Mouse (Mus musculus) adrenal gland, adult 18-20 months (tissue): Measurements from ENCODE around the gene Yif1b. TPM values are rescaled to one million over a fixed set of nuclear protein-coding genes. Genes with fewer than 3 reads are reported as not detected.
A peak's percentile ranks its signal among the peaks of the same experiment; 100 is the strongest.

ENCODE experiments used
- DNase-seq, 2 experiments: peaks; one replicate each; pipeline ENCODE4 v3.0.0; 2021 to 2022; ENCODE audit warnings: low spot score in 2 of 2
- total RNA-seq, 2 experiments: library from RNA; stranded (reverse); gene quantifications; 1 replicate in 1 of 2; 2 replicates in 1 of 2; pipeline ENCODE4 v1.2.3; 2021

Yif1b gene
- total RNA-seq, 2 experiments from 2014 or later, result 45.5 to 64.9 TPM

DNA sequence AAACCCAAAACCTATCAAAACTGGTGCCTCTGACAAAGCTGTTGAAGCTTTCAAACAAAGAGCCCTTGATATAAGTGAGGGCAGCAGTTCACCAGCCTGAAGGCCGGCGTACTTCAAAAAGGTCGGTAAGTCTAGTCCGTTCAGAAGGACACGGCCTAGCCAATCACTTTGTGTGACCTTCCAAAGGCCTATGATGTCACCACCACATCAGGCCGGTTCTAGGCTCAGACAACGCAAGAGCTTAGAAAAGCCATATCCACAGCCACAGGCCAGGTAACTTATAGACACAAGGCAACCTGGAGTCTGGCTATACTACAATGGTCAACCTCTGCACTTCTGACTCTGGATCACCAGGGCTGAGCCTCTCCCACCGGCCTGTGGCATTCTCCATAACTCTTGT lies 41.8 kb downstream of the Yif1b start:
- peak in 1 of 2 experiments; percentile 24 for DNase-seq

DNA sequence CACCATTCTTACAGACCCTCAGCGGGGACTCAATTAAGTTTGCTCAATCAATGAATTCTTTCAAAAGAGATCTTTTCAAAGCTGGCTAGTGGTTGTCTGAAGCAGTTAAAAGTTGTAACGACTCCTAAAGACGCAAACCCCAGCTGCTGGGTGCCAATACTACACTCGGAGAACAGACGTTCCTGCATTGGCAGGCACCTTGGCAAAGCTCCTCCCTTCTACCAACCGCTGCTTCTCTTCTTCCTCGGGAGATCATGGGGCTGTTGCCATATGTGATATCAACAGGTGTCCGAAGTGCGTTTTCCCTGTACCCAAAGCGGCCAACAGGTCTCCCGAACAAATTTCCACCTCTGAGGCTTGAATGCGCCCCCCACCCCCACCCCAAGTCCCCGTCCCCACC lies 42.7 kb downstream of the Yif1b start:
- DNase-seq, result no peak

DNA sequence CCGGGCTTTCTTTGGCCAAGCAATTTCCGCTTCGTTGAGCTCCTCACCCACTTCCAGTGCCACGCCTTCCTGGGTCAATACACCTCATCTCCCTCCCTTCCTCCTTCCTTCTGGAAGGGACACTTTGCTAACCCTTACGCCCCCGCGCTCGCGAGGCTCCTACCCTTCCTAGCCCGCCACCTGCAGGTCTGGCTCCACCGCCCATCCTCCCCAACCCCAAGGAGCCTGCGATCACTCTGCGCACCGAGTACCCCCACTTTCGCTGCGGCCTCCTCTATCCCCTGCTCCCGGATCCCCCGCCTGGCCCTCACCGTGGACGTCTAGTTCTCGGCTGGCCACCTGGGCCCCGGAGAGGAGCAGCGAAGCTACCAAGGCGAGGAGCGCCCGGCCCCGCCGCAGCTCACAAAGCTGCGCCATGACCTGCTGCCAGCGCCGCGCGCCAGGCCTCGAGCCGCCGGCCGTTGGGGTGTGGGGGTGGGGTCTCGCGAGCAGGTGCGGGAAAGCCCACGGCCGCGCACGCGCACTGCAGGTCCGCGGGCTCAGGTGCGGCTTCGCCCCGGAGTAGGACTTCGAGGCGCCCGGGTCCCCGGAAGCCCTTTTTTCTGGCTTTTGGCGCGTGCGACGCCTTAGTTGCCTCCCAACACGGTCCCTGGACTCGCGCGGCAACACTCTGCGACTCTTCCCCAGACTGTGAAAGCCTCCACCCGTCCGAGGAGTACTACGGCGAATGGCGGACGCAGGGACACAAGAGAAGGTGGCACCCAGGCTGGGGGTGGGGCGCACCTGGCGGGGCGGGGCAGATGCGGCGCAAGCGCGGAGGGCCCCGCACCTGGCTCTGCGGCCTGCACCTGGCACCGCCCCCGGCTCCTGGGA lies 43.3 kb downstream of the Yif1b start, which contains the start of gene Spint2:
TSS of gene Spint2 (minus strand) at position 712 of the 873 bp plus-strand sequence.
- DNase-seq, result peak; percentile 63 to 78

DNA sequence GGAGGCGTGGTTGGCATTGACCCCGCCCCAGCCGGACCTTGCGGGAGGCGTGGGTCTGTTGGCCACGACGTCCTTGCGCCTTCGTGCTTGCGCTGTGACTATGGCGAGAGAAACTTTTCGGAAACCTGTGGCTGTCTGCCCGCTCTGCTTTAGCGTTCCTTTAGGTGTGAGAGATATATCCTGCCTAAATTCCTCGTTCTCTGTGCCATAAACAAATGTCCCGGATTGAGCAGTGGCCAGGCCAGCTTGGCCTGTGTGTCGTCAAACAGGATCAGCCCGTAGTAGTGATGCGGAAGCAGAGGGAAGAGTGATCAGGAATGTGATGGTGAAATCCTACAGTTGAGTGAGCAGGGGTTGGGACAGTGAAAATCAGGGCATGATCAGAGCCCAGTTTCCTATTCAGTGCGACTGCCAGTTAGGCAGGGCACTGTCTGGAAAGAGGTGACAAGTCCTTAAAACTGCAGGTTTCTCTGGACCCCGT lies 44.0 kb downstream of the Yif1b start:
- no peak for DNase-seq

DNA sequence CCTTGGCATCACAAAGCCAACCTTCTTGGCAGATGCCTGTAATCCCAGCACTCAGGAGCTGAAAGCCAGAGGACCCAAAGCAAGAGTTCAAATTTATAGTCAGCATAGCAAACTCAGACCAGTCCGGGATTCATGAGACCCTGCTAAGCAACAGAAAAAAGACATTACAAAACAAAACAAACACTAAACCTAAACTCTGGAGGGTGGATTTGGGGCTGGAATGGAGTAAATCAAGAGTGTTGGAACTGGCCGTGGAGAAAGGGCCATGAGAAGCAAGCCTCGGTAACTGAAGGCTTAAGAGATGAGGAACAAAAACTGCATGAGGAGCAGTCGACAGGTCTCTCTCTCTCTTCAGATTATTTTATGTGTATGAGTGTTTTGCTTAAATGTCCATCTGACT lies 45.7 kb downstream of the Yif1b start:
- no peak for DNase-seq

DNA sequence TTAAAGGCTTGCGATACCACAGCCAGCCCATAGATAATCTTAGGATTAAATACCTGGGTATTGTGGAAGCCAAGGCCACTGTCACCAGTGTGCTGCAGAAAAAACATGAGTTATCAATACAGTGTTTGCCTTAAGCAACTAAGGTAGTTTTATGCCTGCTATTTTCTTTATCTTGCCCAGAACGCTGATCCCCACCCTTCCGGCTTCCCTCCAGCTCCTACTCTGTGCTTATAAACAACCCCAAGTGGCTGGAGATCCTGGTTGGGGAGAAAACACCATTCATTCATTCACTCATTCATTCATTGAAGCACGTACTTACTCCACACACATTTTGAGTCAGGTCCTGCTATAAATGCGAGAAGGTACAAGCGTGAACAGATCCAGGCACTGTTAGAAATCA lies 46.4 kb downstream of the Yif1b start:
- no peak for DNase-seq

DNA sequence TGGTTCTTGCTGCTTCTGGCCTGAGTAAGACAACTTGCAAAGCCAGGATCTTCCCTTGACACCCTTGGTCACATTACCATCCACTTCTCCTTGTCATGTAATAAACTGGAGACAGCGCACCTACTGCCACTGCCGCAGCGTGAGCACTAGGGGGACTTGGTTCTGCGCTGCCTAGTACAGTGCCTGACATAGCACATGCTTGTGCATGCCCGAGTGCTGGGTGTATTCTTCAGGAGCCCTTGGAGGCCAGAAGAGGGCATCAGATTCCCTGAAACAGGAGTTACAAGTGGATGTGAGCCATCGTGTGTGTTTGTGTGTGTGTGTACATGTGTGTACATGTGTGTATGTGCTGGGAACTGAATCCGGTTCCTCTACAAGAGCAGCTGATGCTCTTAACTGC lies 49.4 kb downstream of the Yif1b start:
- no peak for DNase-seq

DNA sequence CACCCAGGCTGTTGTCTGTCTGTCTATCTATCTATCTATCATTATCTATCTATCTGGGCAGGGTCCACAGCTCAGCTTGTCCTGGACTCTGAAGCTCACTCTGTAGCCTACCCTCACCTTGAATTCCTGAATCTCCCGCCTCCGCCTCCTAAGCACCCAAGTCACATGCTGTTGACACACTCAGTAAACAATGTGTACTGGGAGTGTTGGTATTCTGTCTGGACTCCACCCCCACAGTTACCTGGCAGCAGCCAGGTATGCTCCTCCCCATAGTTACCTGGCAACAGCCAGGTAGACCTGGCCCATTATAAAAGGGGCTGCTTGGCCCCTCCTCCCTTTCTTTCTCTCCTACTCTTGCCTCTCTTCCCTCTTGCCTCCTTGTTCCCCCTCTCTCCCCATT lies 50.0 kb downstream of the Yif1b start:
- DNase-seq, result no peak

DNA sequence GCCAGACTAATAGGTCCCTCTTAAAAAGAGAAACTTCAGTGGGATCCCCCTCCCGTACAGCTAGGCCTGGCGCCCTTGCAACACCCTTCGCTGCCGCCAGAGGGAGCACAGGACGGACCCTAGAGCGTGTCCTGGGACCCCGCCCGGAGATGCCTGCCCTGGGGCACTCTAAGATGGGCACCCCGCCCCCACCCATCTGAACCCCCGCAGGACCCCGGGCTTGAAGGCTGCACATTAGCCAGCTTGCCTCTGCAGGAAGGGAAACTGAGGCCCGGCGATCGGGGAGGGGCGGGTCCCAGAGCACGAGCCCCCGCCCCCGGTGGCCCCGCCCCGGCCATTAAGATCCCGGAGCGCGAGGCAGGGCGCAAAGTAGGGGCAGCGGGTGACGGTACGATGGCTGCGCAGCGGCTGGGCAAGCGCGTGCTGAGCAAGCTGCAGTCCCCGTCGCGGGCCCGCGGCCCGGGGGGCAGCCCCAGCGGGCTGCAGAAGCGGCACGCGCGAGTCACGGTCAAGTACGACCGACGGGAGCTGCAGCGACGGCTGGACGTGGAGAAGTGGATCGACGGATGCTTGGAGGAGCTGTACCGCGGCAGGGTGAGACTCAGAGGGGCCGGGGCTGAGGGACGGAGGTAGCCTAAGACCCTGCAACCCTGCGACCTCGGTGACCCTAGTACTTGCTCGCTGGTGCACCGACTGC lies 51.0 kb downstream of the Yif1b start, which contains the start of gene Ppp1r14a:
TSS of gene Ppp1r14a (plus strand) at position 367 of the 697 bp plus-strand sequence.
- peak; percentile 64 to 72 for DNase-seq

DNA sequence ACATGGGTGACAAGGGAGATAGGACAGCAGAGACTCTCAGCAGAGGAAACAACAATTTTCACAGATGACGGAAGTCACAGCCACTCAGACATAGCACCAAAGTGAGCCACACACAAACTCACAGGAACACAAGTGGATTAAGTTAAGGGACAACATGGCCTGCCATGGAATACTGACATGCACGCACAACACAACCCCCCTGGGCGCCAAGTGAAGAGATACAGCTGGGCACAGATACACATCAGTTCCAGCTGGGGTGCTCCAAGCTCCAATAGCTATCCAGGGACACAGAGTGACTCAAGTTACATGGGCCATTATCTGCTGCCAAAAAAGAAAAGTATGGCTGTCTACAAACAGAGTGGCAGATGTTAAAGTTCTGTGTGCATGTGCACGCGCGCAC lies 51.7 kb downstream of the Yif1b start:
- no peak for DNase-seq

DNA sequence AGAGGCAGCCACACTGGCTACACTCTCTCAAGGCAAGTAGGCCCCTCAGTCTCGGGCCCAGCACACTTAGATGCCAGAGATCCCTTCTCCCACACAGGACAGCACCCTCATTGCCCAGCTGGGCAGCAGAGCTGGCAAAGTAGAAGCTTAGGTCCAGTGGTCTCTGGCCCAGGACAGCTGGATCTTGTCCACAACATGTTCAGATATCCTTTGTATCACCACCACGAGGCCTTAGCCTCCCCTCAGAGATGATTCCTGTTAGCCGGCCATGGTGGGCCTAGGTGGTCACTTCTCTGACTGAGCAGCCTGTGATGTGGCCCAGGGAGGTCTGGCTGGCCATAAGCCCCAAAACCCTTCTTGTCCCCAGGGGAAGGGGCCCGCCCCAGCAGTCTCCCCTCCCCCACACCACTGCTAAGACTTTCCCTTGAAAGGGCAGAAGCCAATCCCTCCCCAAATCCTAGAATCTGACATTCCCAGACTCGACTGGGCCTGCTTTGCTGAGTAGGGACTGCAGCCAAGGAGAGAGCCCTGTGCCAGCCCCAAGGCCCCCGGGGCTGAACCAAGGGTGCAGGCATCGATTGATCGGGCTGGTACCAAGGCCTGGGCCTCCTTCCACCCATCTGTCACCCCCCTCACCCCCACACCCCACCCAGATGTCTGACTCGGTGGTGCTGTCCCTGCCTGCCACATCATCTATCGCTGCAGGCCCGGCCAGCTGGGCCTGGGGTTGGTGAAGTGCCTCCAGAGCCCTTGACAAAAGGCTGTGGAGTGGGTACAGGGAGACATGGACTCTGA lies 52.8 kb downstream of the Yif1b start:
- DNase-seq, result no peak

DNA sequence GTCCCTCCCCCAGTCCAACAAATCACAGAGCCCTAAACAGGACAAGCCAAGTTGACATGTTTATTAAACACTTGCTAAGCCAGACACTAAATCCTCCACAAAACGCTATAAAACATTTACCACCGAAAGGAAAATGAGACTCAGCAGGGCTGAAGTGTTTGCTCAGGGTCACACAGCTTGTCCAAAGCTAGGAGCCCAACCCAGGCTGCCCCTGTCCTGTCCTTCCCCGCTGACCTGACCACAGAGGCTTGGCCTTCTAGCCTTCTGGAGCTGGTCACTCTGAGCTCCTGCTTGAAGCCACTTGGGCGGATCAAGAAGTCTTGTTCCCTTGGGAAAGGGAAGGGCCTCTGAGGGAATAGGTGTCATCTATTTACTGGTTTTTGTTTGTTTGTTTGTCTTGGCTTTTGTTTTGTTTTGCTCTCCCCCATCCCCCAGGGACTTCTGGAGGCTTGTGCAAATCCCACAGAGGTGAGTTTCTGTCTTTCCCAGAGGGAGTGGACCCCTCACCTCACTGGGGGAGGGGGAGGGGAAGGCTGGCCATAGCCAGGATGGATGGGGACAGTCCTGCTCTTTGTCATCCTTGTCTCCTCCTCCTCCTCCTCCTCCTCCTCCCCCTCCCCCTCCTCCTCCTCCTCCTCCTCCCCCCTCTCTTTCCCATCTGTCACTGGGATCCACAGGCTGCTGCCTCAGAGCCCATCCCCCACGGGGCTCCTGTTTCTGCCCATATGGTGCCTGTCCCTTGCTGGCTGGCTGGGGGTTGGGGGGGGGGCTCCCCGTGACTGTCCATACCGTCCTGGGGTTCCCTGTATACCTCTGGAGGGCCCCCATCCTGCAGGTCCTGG lies 53.7 kb downstream of the Yif1b start:
- no peak for DNase-seq

DNA sequence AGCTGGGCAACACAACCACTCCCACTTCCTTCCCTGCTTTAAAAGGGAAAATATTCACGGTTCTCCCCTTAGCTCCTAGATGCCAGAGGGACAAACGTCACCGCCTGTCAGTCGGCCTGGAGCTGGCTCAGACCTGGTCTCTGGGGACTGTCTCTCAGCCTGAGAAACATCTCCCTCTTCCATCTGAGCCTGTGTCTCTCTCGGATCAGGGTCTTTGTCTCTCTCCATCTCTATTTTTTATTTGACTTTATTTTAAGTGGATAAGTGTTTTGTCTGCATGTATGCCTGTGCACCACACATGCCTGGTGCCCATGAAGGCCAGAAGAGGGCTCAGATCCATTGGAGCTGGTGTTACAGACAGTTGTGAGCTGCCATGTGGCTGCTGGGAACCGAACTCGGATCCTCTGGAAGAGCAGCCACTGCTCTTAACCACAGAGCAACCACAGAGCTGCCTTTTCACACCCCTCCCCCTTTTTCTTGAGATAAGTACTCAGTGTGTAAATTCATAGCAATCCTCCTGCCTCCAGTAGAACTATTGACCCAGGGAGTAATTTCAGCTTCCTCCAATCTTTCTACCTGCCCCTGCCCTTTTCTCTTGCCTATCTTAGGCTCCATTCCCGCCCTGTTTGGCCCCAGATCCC lies 54.4 kb downstream of the Yif1b start:
- no peak for DNase-seq

DNA sequence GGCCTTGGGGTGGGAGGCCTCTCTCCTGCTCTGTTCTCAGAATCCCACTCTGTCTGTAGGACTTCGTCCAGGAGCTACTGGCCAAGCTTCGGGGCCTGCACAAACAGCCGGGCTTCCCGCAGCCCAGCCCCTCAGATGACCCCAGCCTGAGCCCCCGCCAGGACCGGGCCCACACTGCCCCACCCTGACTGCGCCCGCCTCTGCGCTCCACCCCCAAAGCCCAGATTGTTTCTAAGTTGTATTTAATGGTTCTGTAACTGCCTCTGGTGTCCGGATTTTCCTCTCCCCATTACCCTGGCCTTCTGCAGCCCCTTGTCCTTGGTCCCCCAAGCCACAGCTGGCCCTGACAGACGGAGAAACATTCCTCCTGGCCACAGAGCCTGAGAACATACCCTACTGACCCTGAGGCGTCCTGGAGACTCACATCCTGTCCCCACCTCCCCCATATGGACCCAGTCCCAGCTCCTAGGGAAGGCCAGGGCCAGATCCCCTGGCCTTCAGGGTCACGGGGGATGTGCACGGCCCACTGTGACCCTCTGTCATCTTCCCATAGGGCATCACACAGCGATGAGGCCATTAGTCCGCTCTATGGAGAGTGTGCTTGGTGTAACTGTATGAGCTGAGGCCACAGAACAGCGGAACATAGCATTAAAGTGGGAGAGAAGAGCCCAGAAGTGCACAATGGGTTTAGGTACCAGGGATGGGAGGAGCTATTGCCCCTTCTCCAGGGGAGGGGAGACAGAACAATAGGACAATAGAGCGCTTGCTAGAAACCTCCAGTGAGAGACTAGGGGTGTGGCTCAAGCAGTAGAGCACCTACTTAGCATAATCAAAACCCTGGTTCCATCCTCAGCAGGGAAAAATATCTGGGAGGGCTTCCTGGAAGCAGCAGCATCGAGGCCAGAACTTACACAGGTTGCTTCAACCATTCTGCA lies 55.3 kb downstream of the Yif1b start:
- no peak for DNase-seq

DNA sequence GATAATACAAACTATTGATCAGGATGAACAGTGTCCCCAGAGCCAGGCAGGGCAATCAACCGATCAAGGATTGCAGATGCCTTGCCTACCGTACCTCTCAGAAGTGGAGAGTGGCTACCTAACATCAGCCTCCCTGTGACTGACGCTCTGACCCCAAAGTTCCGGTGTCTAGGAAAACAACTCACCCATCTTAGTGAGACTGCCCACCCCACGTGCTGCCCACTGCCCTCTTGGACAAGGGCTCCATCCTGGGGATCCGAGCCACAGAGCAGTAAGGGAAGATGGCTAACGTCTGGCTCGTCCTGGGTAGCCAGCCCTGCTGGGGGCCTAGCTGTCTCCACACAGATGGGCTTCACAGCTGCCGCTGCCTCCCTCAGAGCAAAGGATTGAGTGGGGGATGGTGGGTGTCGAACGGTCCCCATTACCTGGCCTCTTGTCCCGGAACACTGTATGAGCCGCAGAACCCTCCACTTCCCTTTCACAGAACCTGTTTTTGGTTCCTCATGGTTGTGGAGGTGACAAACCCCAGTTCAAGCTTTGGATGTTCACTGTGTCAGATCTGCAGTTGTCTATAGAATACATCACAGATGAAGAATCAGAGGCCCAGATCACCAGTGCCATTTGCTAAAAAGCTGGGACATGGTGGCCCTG lies 56.1 kb downstream of the Yif1b start:
- no peak for DNase-seq

DNA sequence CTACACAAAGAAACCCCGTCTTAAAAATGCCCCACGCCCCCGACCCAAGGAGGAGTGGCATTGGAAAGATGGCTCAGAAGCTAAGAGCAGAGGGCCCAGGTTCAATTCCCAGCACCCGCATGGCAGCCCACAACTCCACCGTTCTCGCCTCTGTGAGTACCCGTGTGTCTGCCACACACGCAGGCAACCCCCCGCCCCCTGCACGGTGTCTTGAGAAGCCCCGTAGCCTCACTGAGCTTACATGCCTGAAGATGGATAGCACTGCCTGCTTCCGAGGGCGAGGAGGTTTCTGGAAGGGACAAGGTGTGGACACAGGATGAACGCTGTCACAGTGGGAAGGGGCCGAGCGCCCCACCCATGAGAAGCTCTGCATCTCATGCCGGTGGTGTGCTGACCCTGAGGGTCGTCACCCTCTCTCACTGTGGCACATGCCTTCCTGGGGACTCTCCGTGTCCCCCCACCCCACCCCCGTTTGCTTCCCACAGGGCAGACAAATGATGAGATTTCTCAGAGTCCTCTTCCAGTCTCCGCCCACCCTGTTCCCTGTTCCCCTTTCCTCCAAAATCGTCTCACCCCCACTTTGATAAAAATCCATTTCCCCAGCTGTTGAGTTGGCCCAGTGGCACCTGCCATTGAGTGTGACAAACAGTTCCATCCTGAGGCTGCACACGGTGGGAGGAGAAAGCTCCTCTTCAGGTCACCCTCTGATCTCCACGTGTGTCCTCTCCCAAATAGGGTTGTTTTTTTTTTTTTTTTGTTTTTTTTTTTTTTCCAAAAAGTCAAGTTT lies 57.9 kb downstream of the Yif1b start:
- DNase-seq, result no peak

DNA sequence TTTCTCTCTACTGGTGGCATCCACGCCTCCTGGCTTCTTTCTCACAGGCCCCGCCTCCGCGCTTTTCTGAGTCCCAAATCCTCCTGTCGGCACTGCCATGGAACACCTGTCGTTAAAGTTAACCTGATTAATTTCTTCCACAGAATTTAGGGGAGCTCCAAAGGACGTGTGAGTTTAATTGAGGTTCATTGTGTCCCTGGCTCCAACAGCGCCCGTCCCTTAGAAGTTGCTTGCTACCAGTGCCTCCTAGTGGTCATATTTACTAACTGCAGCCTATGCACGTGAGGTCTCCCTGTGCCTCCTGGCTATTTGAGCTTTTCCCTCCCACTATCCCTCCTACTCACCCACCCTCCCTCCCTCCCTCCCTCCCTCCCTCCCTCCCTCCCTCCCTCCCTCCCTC lies 58.9 kb downstream of the Yif1b start:
- peak; percentile 38 to 49 for DNase-seq
